Mouse (Mus musculus) erythroblast, embryonic 14.5 days (primary cell): ENCODE results near the gene Adarb1.

Experiments used
- GATA1 ChIP-seq: IDR thresholded peaks from 2 replicates; pipeline ENCODE4 v1.6.1; 2012; ENCODE audit warnings: low read length, inconsistent platforms, mixed read lengths
- TAL1 ChIP-seq: IDR thresholded peaks from 3 replicates; pipeline ENCODE4 v1.6.1; 2012; ENCODE audit warnings: low read length, inconsistent platforms, mixed read lengths

DNA sequence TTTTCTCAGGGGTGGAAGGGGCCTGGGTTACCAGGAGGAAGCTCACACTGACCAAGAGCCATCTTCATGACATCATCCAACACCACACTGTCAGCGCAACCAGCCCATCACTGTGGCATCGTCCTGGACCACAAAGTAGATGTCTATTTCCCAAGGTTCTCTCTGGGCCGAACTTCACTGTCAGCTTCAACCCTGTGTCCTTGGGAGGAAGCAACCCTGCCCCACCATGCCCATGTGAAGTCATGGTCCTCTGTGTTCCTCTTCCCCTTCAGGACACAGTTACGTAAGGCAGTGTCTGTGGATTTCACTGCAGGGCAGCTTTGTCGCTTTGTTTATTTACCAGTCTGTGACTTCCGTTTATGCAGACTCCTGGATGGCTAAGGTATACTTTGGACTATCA lies 27.0 kb downstream of the Adarb1 start:
- TF ChIP-seq GATA1, result no peak
- TF ChIP-seq TAL1, result no peak
